Mouse (Mus musculus) embryo, embryonic 9.5 days (tissue): ENCODE data around the gene Lta.
A peak's percentile ranks its signal among the peaks of the same experiment; 100 is the strongest.

ENCODE experiments used
- DNase-seq: peaks from one replicate; pipeline ENCODE4 v3.0.0-alpha.2; 2017; ENCODE audit errors: extremely low spot score

Lta gene

DNA sequence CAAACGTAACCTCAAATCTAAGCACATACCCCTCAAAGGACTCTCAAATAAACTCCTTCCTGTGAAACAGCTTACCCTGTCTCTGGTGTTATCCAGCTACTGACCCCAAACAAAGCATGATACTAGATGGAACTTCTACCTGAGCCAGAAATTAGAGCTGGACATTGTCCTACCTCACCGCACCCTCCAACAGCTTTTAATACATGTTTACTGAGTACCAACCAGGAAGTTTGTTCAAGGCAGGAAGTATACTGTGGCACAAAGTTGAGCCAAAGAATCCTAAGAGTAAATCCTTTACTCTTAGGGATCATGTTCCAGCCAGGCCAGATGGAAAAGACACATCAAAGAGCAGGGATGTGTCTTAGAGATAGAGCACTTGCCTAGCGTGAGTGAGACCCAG, 5.4 kb upstream of the Lta start:
- DNase-seq, result no peak

DNA sequence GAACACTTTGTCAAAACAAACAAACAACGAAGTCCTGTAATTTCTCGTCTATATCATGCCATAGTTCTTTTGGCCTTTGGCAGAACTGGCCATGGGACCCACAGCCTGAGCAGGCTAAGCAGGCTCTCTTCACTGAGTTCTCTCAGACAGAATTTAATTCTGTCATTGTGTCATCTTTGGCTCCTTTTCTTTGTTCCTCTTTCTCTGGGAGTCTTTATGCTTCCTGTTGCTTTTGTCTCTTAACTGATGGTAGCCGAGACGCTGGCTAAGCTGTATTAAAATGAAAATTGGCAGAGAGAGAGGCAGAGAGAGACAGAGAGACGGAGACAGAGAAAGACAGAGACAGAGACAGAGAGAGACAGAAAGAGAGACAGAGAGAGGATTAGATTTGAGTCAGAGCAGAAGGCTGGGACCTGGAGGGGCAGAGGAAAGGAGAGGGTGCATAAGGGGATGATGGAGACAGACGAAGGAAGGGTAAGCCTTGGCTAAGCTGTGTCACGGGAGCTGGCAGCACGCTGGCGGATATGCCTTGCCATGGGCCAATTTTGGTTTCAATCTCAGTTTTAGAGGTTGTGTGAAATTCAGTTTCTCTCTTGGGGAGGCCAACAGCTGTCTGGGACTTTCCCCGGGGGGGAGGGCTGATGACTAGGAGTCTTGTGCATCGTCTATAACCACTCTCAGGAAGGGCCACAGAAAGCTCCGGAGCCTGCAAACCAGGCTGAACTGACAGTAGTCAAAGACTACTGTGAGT, 4.8 kb upstream of the Lta start:
- DNase-seq, result no peak

DNA sequence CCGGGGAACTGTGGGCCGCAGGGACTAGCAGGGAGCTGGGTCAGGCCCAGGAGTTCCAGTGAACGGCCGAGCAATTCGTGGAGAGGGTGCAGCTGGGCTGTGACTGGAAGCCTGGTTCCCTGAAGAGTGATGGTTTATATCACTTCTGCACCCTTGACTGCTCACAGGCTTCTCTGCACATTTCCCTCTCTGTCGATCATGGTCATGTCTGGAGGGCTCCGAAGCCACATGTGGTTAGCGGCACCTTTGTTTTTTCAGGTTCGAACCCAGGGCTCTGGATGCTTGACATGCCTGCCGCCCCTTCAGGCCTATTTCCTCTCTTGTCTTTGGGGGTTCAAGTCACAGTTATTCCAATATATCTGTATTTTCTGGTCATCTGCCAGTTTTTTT, 224 bp upstream of the Lta start:
- no peak for DNase-seq

DNA sequence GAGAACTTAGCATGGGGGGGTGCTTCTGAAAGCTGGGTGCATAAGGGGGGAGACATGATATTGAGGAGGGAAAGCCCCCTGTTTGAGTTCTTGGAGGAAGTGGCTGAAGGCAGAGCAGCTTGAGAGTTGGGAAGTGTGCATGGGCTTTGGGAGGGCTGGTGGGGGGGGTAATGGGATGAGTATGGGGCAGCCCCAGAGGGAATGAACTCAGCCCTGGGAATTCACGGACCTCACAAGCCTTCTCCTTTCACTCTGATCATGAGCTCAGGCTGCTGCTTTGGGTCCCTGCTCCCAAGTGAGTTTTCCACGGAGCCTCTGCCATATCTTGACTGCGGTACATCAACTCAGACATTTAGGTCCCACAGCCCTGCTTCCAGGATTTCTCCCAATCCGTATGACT, 2.7 kb downstream of the Lta start:
- no peak for DNase-seq

DNA sequence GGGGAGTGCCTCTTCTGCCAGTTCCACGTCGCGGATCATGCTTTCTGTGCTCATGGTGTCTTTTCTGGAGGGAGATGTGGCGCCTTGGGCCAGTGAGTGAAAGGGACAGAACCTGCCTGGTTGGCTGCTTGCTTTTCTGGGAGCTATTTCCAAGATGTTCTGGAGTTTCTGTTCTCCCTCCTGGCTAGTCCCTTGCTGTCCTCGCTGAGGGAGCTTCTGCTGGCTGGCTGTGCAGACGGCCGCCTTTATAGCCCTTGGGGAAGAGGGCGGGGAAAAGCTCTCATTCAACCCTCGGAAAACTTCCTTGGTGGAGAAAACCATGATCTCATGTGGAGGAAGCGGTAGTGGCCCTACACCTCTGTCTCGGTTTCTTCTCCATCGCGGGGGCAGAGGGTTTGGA, 3.4 kb downstream of the Lta start, which contains the start of gene Tnf:
TSS of gene Tnf (minus strand) at position 221 of the 400 bp plus-strand sequence.
- DNase-seq, result no peak

DNA sequence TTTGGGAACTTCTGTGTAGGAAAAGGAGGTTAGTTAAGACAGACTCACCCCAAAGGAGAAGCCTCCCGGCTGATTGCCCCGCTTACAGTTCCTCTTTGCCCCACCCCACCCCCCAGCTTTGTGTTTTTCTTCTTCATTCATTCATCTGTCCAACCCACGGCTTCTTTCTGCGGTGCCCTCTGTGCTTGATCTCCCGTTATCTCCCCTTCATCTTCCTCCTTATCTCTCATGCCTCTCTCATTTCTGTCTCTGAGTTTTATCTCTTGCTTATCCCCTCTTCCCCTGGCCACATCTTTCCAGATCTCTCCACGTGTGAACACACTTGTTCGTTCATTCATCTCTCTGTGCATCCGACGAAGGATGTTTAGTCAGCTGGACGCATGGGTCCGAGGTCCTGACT, 4.0 kb downstream of the Lta start:
- DNase-seq, result no peak

DNA sequence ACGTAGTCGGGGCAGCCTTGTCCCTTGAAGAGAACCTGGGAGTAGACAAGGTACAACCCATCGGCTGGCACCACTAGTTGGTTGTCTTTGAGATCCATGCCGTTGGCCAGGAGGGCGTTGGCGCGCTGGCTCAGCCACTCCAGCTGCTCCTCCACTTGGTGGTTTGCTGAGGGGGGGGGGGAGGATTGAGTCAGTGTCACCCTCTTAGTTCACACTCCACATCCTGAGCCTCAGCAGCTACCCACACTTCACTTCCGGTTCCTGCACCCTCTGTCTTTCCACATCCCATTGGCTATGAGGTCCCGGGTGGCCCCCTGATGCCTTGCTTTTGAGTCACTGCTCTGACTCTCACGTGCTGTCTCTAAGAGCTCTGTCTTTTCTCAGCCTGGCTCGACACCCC, 4.8 kb downstream of the Lta start:
- DNase-seq, result no peak

DNA sequence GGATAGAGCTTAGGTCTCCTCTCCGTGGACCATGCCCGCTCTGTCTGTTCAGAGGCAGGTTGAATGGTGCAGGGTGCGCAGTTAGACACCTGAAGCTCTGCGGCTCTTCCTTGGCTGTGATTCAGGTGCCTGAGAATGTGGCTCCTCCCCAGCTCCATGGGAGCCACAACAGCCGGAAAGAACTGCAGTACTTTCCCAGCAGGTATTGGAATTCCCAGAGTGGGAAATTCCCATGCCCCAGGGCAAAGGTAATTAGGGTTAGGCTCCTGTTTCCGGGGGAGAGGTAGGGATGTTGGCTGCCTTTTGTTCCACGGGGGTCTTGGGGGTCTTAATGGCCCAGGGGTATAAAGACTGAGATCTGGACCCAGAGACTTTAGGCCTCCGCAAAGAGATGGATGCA, 6.2 kb downstream of the Lta start:
- DNase-seq, result no peak

DNA sequence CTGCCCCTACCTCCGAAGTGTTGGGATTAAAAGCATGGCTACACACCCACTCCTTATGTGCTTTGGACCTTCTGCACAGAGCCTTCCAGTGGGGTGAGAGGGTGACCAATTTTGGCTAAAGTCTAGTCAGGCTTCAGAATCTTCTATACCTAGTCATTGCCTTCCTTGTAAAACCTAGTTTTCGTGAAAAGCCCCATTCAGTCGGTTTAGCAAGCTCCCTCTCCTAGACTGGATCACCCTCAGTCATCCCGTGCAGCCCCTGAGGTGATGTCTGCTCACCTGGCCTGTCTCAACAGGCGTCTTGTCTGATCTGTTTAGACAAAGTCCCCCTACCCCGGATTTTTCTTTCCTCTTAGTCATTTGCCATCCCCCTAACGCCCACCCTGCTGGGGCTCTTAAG, 7.1 kb downstream of the Lta start:
- DNase-seq, result no peak

DNA sequence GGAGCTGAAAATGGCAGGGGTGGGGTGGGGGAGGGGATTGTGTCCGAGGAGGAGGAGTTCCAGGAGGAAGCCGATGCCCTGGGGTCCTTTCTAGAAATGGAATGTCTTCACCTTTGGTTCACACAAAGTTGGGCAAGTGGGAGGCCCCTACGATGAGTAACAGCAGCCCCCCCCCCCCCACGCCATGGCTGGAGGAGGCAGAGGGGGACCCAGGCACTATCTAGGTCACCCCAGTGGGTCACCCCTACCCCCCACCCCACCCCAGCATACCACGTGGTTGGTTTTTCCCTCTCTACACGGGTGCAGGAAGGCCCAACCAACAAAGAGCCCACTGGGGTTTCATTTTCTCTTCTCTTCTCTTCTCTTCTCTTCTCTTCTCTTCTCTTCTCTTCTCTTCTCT, 8.0 kb downstream of the Lta start:
- DNase-seq, result no peak

DNA sequence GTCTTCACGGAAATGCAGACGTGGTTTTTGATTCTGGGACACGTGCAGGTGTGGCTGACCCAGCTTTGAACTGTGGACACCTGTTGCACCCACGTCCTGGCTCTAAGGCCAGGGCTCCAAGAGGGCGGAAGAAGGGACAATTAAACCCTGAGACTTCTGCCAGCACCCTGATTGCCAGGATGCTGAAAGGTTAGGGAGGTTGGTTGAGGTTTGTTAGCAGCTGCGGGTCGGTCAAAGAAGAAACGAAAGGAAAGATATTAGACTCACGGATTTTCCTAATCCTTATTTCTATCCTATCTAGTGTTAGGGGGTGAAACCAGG, 8.9 kb downstream of the Lta start:
- DNase-seq, result no peak

DNA sequence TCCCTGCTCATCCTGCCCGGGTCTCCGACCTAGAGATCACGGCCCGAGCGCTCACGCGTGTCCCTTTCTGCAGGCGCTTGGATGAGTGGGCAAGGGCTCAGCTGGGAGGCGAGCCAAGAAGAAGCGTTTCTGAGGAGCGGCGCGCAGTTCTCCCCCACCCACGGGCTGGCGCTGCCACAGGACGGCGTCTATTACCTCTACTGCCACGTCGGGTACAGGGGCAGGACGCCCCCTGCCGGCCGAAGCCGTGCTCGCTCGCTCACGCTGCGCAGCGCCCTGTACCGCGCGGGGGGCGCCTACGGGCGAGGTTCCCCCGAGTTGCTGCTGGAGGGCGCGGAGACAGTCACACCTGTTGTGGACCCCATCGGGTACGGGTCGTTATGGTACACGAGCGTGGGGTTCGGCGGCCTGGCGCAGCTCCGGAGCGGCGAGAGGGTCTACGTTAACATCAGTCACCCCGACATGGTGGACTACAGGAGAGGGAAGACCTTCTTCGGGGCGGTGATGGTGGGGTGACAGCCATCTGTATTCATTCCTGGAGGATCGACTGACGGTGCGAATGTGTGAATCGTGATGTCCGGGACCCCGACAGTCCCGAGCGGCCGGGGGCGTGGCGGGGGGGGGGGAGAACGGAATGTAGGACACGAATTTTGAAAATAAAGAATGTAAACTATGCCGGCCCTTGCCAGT, 9.4 kb downstream of the Lta start:
- DNase-seq, result peak; percentile 74

DNA sequence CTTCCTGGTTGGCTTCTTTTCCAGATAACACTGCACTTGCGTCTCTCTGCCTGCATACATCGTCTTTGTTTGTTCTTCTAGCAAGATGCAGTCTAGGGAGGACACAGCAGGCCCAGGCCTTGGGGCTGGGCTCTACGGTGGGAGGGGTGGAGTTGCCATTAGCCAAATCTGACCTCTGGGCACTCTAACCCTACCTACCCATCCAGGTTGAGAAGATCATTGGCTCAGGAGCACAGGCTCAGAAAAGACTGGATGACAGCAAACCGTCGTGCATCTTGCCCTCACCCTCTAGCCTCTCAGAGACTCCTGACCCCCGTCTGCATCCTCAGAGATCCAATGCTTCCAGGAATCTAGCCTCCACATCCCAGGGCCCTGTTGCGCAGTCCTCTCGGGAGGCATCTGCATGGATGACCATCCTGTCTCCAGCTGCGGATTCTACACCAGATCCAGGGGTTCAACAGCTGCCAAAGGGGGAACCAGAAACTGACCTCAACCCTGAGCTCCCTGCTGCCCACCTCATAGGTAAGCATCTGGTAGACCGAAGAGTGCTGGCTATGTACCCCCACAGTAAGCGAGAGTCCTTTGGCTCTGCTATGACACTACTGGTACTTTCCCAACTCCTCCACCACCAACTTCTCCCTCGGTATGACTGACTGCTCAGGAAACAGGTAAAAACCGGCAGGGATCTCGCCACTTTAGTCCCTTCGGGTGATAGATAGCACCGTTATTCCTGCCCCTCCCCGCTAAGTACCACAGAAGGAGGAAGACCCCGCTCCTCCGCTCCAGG, 10.1 kb downstream of the Lta start:
- DNase-seq, result no peak

DNA sequence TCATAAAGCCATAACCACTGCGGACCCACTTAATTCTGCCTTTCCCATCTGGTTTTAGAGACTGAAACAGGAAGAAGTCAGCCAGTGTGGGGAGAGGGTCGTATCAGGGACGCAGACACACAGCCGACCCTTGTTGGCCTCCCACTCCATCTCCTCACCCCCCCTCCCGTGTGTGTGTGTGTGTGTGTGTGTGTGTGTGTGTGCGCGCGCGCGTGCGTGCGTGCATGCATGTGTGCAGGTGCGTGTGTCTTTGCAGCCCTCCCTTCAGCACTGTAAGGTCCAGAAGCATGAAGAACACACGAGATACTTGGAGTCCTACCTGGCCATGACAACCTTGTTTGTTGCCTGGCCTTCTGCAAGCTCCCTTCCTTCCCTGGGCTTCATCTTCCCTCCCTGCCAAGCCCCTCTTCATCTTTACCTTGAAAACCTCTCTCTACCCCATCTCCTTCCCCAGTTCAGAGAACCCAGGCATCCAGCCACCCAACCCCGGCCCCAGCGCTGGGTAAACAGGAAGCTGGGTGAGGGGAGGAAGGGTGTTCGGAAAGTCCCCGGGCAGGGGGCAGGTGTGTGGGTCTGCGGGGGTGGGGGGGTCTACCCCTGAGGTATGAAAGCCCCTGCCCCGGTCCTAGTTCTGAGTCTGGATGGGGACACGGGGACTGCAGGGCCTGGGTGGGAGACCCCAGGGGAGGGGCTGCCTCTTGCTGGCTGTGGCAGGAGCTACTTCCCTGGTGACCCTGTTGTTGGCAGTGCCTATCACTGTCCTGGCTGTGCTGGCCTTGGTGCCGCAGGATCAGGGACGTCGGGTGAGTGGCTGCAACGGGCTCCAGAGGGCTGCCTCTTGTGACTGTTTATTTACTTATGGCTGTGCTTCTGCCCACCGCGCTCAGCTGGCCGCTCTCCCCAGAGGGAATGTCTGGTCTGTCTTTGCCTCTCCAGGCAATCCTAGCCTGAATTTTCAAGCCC, 11.0 kb downstream of the Lta start, which contains the start of gene Ltb:
TSS of gene Ltb (plus strand) at position 559 of the 963 bp plus-strand sequence.
- no peak for DNase-seq

DNA sequence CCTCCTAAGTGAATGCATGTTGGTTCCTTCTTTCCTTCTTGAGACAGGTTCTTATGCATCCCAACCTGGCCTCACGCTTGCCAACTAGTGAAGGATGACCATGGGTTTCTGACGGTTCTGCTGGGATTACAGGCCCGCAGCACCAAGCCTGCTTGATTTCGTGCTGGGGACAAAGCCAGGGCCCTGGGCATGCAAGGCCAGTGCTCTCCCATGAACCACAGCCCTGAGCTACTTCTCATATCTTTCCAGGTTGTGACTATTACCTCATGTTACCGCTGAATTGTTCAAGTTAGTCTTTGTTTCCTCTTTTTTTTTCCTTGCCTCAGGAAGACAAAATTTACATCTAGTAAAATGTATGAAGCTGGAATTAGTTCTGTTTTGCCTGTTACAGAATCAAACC, 12.2 kb downstream of the Lta start:
- no peak for DNase-seq

DNA sequence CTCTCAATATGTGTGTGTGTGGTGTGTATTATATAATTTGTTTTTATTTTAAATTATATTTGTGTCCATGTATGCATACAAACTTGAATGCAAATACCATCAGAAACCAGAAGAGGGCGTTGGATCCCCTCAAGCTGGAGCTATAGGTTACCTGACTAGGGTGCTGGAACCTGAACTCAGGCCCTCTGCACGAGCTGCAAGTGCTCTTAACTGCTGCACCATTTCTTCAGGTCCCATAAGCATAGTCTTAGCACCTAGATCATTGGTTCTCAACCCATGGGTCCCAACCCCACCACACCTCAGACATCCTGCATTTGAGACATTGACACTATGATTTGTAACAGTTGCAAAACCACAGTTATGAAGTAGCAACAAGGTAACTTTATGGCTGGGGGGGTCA, 13.4 kb downstream of the Lta start:
- DNase-seq, result no peak

DNA sequence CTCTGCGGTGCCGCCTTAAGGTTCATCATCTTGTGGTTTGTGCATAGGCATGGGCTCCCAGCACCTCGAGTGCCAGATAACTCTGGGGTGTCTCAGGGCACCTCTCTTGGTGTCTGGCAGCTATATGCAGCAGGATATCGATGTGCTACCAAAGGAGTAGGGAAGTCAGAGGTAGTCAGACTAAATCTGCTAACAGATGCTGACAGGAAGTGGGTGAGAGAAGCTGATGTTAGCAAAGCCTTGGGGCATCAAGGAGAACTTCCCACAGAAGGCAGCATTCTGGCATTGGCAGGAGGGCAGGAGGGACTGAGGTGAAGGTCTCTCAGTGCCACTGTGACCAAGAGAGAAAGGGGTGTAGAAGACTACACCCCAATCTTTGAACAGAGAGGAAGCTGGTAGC, 15.1 kb downstream of the Lta start:
- DNase-seq, result no peak

DNA sequence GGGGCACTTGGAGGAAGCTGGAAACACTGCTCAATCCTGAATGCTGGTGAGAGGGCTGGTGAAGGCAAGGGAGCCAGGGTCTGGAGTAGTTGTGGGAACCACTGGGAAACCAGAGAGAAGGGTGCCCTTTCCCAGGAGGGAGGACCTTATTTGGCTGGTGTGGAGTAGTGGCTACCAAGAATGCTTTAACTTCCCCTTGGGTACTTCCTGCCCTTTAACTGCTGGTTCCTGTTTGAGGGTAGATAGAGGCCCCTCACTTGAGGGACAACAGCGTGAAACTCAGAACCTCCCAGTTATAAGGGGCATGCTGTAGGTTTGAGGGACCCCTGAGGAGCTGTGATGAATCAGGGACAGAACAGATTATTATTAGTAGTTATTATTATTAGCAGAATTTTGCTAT, 16.0 kb downstream of the Lta start:
- no peak for DNase-seq

DNA sequence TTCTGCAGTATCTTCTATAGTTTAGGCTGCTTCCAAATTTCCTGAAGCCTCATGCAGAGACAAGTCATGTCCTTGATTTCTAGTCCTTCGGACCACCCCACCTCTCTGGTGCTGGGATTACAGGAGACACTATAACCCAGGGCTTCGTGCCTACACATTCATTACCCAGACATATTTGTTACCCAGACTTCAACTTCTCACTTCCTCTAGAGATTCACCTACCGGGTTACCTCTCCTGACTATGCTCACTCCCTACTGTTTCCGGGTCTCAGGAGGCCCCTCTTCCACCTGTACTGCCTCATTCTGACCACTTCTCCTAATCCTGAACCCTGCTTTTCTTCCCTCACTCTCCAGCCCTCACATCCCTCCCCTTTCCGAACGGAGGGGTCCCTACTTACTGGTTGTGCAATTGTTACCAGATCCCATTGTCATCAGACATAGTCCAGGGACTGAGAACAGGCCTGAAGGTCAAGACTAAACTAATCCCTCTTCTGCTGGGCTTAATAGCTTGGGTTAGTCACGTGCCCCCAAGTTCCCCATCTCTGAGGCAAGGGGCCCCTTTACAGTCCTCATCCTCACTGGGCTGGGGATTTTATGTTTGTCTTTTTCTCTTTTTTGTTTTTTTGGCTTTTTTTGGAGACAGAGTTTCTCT, 17.1 kb downstream of the Lta start, which contains the start of gene Lst1:
TSS of gene Lst1 (minus strand) at position 481 of the 652 bp plus-strand sequence.
- DNase-seq, result no peak

DNA sequence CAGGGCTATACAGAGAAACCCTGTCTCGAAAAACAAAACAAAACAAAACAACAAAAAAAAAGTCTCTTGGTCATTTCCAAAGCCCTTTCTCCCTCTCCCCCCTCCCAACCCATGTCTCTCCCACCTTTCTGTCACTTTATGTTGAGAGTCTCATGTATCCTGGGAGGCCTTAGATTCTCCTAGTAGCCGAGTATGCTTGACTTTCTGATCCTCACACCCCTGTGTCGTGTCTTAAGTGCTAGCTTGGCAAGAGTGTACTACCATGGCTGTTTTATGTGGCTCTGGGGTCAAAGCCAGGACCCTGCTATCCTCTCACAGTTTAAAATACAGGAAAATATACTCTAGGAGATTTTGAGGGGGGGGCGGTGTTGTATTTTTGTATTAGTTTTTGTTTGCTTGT, 17.8 kb downstream of the Lta start:
- DNase-seq, result no peak

DNA sequence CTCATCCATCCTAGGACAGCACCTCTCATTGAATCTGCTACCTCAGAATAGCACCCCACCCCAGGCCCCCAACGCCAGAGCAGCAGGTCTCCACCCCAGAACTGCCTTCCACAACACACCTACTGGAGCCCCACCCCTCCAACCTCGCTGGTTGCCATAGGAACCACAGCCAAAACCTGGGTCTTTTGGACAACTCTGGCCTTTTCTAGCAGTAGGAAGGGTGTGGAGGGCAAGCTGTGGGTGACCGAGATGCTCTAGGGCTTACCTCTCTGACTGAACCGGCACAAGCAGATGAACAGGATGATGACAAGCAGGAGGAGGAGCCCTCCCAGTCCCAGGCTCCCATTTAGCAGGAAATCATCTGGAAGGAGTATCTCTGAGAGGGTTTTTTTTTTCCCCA, 18.5 kb downstream of the Lta start:
- peak; percentile 60 for DNase-seq
